Mouse (Mus musculus) MEL (cell line): Measurements from ENCODE around the gene Acss2. TPM values are rescaled to one million over a fixed set of nuclear protein-coding genes. Genes with fewer than 3 reads are reported as not detected.

Experiments used
- DNase-seq: peaks from one replicate; pipeline ENCODE4 v3.0.0; 2011; ENCODE audit warnings: low read depth, low spot score
- H3K27ac ChIP-seq: 2 replicates; pipeline ENCODE4 v1.5.1; 2012; ENCODE audit warnings: low read depth, mild to moderate bottlenecking, control low read depth, low read length, moderate library complexity; ENCODE audit not compliant: control insufficient read depth
- H3K27me3 ChIP-seq, 2 experiments: fragments of 150-350 bp in 1 of 2; sonication (generic) in 1 of 2; 2 replicates each; pipeline ENCODE4 v1.6.1; 2012; ENCODE audit warnings: low read length in 2 of 2, mild to moderate bottlenecking in 2 of 2, improper control_type of control experiment in 1 of 2, moderate library complexity in 1 of 2; ENCODE audit not compliant: insufficient read depth in 2 of 2, control insufficient read depth in 1 of 2
- H3K36me3 ChIP-seq, 2 experiments: 2 replicates each; pipeline ENCODE4 v1.6.1; 2012 to 2014; ENCODE audit warnings: low read length in 2 of 2, improper control_type of control experiment in 1 of 2, inconsistent platforms in 1 of 2, mild to moderate bottlenecking in 1 of 2; ENCODE audit not compliant: insufficient read depth in 2 of 2, control insufficient read depth in 1 of 2
- H3K4me1 ChIP-seq, 2 experiments: fragments of 150-350 bp in 1 of 2; sonication (generic) in 1 of 2; 2 replicates each; pipeline ENCODE4 v1.6.1; 2012; ENCODE audit warnings: low read length in 2 of 2, improper control_type of control experiment in 1 of 2, mild to moderate bottlenecking in 1 of 2; ENCODE audit not compliant: insufficient read depth in 2 of 2, control insufficient read depth in 1 of 2
- H3K4me3 ChIP-seq, 2 experiments: fragments of 150-350 bp in 1 of 2; sonication (generic) in 1 of 2; 2 replicates each; pipeline ENCODE4 v1.5.1; 2012; ENCODE audit warnings: low read depth in 2 of 2, low read length in 2 of 2, mild to moderate bottlenecking in 2 of 2, moderate library complexity in 2 of 2, control low read depth in 1 of 2, improper control_type of control experiment in 1 of 2; ENCODE audit not compliant: control insufficient read depth in 1 of 2, insufficient read depth in 1 of 2
- H3K79me2 ChIP-seq: 2 replicates; pipeline ENCODE4 v1.6.1; 2012; ENCODE audit warnings: mild to moderate bottlenecking, low read length, moderate library complexity; ENCODE audit not compliant: control insufficient read depth, poor library complexity, insufficient read depth
- H3K9ac ChIP-seq: 2 replicates; pipeline ENCODE4 v1.6.1; 2012; ENCODE audit warnings: low read depth, mild to moderate bottlenecking, control low read depth, low read length, moderate library complexity; ENCODE audit not compliant: control insufficient read depth, poor library complexity, severe bottlenecking
- H3K9me3 ChIP-seq: fragments of 150-350 bp; sonication (generic); replicated peaks from 2 replicates; pipeline ENCODE4 v1.6.1; 2012; ENCODE audit warnings: mild to moderate bottlenecking, low read length, improper control_type of control experiment, moderate library complexity; ENCODE audit not compliant: insufficient read depth
- BHLHE40 ChIP-seq: IDR thresholded peaks from 2 replicates; pipeline ENCODE4 v1.6.1; 2012; ENCODE audit warnings: low read depth, mild to moderate bottlenecking, inconsistent platforms, low read length, improper control_type of control experiment, borderline replicate concordance
- CTCF ChIP-seq, 3 experiments: IDR thresholded peaks in 2 of 3; conservative IDR thresholded peaks in 1 of 3; 2 replicates each; pipeline ENCODE4 v1.5.1; 2011 to 2012; ENCODE audit warnings: low read length in 3 of 3, low read depth in 2 of 3, mild to moderate bottlenecking in 2 of 3, improper control_type of control experiment in 1 of 3, inconsistent platforms in 1 of 3, mixed read lengths in 1 of 3, moderate library complexity in 1 of 3; ENCODE audit not compliant: control insufficient read depth in 1 of 3, insufficient read depth in 1 of 3, poor library complexity in 1 of 3, severe bottlenecking in 1 of 3
- EP300 ChIP-seq, 2 experiments: IDR thresholded peaks; 2 replicates each; pipeline ENCODE4 v1.6.1; 2011; ENCODE audit warnings: improper control_type of control experiment in 2 of 2, low read length in 2 of 2, low read depth in 1 of 2, mild to moderate bottlenecking in 1 of 2
- GATA1 ChIP-seq: IDR thresholded peaks from 2 replicates; pipeline ENCODE4 v1.6.1; 2011; ENCODE audit warnings: low read depth, low read length, improper control_type of control experiment
- HCFC1 ChIP-seq: IDR thresholded peaks from 2 replicates; pipeline ENCODE4 v1.6.1; 2012; ENCODE audit warnings: low read depth, mild to moderate bottlenecking, inconsistent platforms, low read length, improper control_type of control experiment, moderate library complexity
- KAT2A ChIP-seq: conservative IDR thresholded peaks from 2 replicates; pipeline ENCODE4 v1.6.1; 2012; ENCODE audit warnings: low read depth, low read length, improper control_type of control experiment, inconsistent platforms
- MAX ChIP-seq: IDR thresholded peaks from 2 replicates; pipeline ENCODE4 v1.6.1; 2011; ENCODE audit warnings: low read length, improper control_type of control experiment
- MXI1 ChIP-seq: IDR thresholded peaks from 2 replicates; pipeline ENCODE4 v1.6.1; 2011; ENCODE audit warnings: mild to moderate bottlenecking, low read depth, low read length, improper control_type of control experiment
- MYB ChIP-seq: IDR thresholded peaks from 2 replicates; pipeline ENCODE4 v1.6.1; 2011; ENCODE audit warnings: mild to moderate bottlenecking, low read depth, low read length, improper control_type of control experiment
- MYC ChIP-seq: IDR thresholded peaks from 2 replicates; pipeline ENCODE4 v1.6.1; 2011; ENCODE audit warnings: low read depth, mild to moderate bottlenecking, low read length, improper control_type of control experiment, moderate library complexity
- NELFE ChIP-seq: IDR thresholded peaks from 2 replicates; pipeline ENCODE4 v1.6.1; 2011; ENCODE audit warnings: low read depth, low read length, improper control_type of control experiment
- POLR2AphosphoS5 ChIP-seq: IDR thresholded peaks from 2 replicates; pipeline ENCODE4 v1.6.1; 2012; ENCODE audit warnings: low read depth, borderline replicate concordance, mild to moderate bottlenecking, inconsistent platforms, low read length, moderate library complexity, mixed read lengths
- RAD21 ChIP-seq: IDR thresholded peaks from 2 replicates; pipeline ENCODE4 v1.6.1; 2011; ENCODE audit warnings: mild to moderate bottlenecking, low read depth, low read length, improper control_type of control experiment
- SIN3A ChIP-seq: IDR thresholded peaks from 2 replicates; pipeline ENCODE4 v1.6.1; 2012; ENCODE audit warnings: low read length, improper control_type of control experiment, inconsistent platforms
- SMC3 ChIP-seq: IDR thresholded peaks from 2 replicates; pipeline ENCODE4 v1.6.1; 2011; ENCODE audit warnings: low read depth, low read length, improper control_type of control experiment
- UBTF ChIP-seq: IDR thresholded peaks from 2 replicates; pipeline ENCODE4 v1.6.1; 2012; ENCODE audit warnings: low read depth, mild to moderate bottlenecking, inconsistent platforms, low read length, improper control_type of control experiment, moderate library complexity, borderline replicate concordance; ENCODE audit not compliant: insufficient read depth
- USF1 ChIP-seq: IDR thresholded peaks from 2 replicates; pipeline ENCODE4 v1.6.1; 2014; ENCODE audit warnings: low read depth, mild to moderate bottlenecking, inconsistent platforms, low read length, improper control_type of control experiment, moderate library complexity
- USF2 ChIP-seq, 2 experiments: IDR thresholded peaks; 2 replicates each; pipeline ENCODE4 v1.6.1; 2011 to 2012; ENCODE audit warnings: improper control_type of control experiment in 2 of 2, low read length in 2 of 2, borderline replicate concordance in 1 of 2, inconsistent platforms in 1 of 2, low read depth in 1 of 2, mild to moderate bottlenecking in 1 of 2; ENCODE audit not compliant: insufficient read depth in 1 of 2
- ZC3H11A ChIP-seq: IDR thresholded peaks from 2 replicates; pipeline ENCODE4 v1.6.1; 2012; ENCODE audit warnings: low read depth, mild to moderate bottlenecking, inconsistent platforms, low read length, improper control_type of control experiment
- polyA plus RNA-seq, 2 experiments: library from polyadenylated mRNA; stranded (reverse) in 1 of 2; unstranded in 1 of 2; fragments of >175 nt in 1 of 2; fragments of >200 nt in 1 of 2; gene quantifications; 2 replicates each; pipeline versions ENCODE4 v1.2.1 to v1.2.4; 2012; ENCODE audit warnings: low replicate concordance in 2 of 2, low read depth in 1 of 2; ENCODE audit not compliant: insufficient read length in 2 of 2, insufficient read depth in 1 of 2, missing spikeins in 1 of 2
- total RNA-seq: library from RNA; depleted of rRNA; stranded (reverse); fragments of 300-350 nt; gene quantifications from 2 replicates; pipeline ENCODE4 v1.2.3, GENCODE M21; 2012

Acss2 gene
- total and polyA plus RNA-seq, 3 experiments: 2.9 to 11.0 TPM; not detected in 1

- no peaks in the 10 kb centered on the region for H3K79me2 ChIP-seq
- H3K4me3 ChIP-seq: no peak overlapping the region
- H3K9ac ChIP-seq: no peak overlapping the region
- TF ChIP-seq KAT2A: no peak
- 0 out of 6 replicates have a peak, but pooled peaks of 1 of the 3 experiments have one; percentile 10 for TF ChIP-seq CTCF (IDR thresholded peaks at IDR 0.05 in 2 of 3, conservative IDR thresholded peaks at IDR 0.05 in 1 of 3; ENCODE audit: control insufficient read depth in 1 of 3, insufficient read depth in 1 of 3, low read depth in 2 of 3, low read length in 3 of 3, poor library complexity in 1 of 3, severe bottlenecking in 1 of 3)
- no peak for TF ChIP-seq MYC
- no peak for TF ChIP-seq MYB
- H3K27ac ChIP-seq: no peak overlapping the region
- H3K4me1 ChIP-seq: peaks cover 0 to 12% of the 10 kb centered on the region in 2 experiments; a peak in 2 of 4 replicates
- H3K36me3 ChIP-seq: peaks cover 0 to 6% of the 10 kb centered on the region in 2 experiments; a peak in 2 of 4 replicates
- no peaks in the 10 kb centered on the region for H3K27me3 ChIP-seq
- DNase-seq: no peak
- no peaks in the 10 kb centered on the region for H3K9me3 ChIP-seq
Observed at GRCm38 (mm10) chr2:155622606-155623005, 104.9 kb downstream of the Acss2 start.

- Histone ChIP-seq H3K4me3 (no peak overlapping the region), H3K4me1 (peaks cover 0 to 12% of the 10 kb centered on the region in 2 experiments; a peak in 2 of 4 replicates), H3K9ac (no peak overlapping the region), H3K79me2 (no peaks in the 10 kb centered on the region), H3K36me3 (peaks cover 0 to 6% of the 10 kb centered on the region in 2 experiments; a peak in 2 of 4 replicates), H3K27me3 (no peaks in the 10 kb centered on the region), H3K27ac (no peak overlapping the region), H3K9me3 (no peaks in the 10 kb centered on the region)
- no peak for DNase-seq
- TF ChIP-seq GATA1 (peak; percentile 41), ZC3H11A (no peak), USF2 (IDR thresholded peaks at IDR 0.05; ENCODE audit: borderline replicate concordance in 1 of 2, insufficient read depth in 1 of 2, low read depth in 1 of 2, low read length in 2 of 2) (no peak), BHLHE40 (peak; percentile 52; the same call in 1 of the 2 replicates), HCFC1 (no peak)
Observed at GRCm38 (mm10) chr2:155623996-155624395, 106.2 kb downstream of the Acss2 start.

DNA sequence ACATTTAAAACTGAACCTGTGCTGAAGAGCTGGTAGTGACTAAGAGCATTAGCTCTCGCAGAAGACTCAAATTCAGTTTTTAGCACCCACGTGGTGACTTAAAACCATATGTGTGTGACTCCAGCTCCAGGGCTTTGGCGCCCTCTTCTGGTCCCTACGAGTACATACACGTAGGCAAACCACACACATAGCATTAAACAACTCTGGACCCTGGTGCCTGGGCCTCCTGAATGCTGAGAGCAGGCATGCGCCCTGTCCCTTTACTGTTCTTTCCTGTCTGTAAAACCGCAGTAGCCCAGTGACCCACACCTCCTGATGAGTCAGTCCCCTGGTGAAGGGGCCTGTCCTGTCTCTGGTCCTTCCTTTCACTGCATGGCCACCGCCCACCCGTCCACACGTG, 107.0 kb downstream of the Acss2 start:
- Histone ChIP-seq H3K4me1 (peaks cover 0 to 12% of the 10 kb centered on the region in 2 experiments; a peak in 2 of 4 replicates), H3K27ac (no peak overlapping the region), H3K4me3 (0 out of 4 replicates have a peak overlapping the region, but pooled peaks of 1 of the 2 experiments have one; percentile 2), H3K9me3 (no peaks in the 10 kb centered on the region), H3K9ac (peak overlapping the region; percentile 43; the same call in 1 of the 2 replicates), H3K27me3 (no peaks in the 10 kb centered on the region), H3K36me3 (peaks cover 0 to 6% of the 10 kb centered on the region in 2 experiments; a peak in 2 of 4 replicates), H3K79me2 (no peaks in the 10 kb centered on the region; the same call in 1 of the 2 replicates)
- TF ChIP-seq NELFE (no peak), GATA1 (no peak), CTCF (IDR thresholded peaks at IDR 0.05 in 2 of 3, conservative IDR thresholded peaks at IDR 0.05 in 1 of 3; ENCODE audit: control insufficient read depth in 1 of 3, insufficient read depth in 1 of 3, low read depth in 2 of 3, low read length in 3 of 3, poor library complexity in 1 of 3, severe bottlenecking in 1 of 3) (peak; percentile 93 to 98 (median 96)), HCFC1 (0 out of 2 replicates have a peak, but pooled peaks have one; percentile 15), MYC (peak; percentile 100), SIN3A (peak; percentile 93), SMC3 (peak; percentile 95), USF1 (peak; percentile 84), KAT2A (no peak), POLR2AphosphoS5 (no peak), ZC3H11A (peak; percentile 91), UBTF (no peak), MAX (peak; percentile 97), RAD21 (peak; percentile 98), MXI1 (peak; percentile 99), EP300 (IDR thresholded peaks at IDR 0.05; ENCODE audit: low read depth in 1 of 2, low read length in 2 of 2) (no peak)
- peak; percentile 94 for DNase-seq
